Mouse (Mus musculus) testis, postnatal 14 days (tissue): ENCODE results near the gene Ccdc148.

ENCODE experiments used
- DNase-seq: peaks from one replicate; pipeline ENCODE4 v3.0.0; 2021; ENCODE audit warnings: low spot score

Ccdc148 gene

GRCm38 (mm10) chr2:58912339-58912738 lies 248.1 kb downstream of the Ccdc148 start:
- DNase-seq, result no peak

GRCm38 (mm10) chr2:58906814-58907516 lies 253.5 kb downstream of the Ccdc148 start:
- no peak for DNase-seq

- no peak for DNase-seq
Observed at GRCm38 (mm10) chr2:58905057-58905456, 255.4 kb downstream of the Ccdc148 start.

GRCm38 (mm10) chr2:58879876-58880275 lies 280.6 kb downstream of the Ccdc148 start:
- DNase-seq, result peak; percentile 45

- no peak for DNase-seq
Observed at GRCm38 (mm10) chr2:58859134-58859533, 301.3 kb downstream of the Ccdc148 start, which contains the start of gene Gm11099. Gene Gm11099 (plus strand): TSS chr2:58859434.

GRCm38 (mm10) chr2:58844499-58844898 lies 316.0 kb downstream of the Ccdc148 start:
- DNase-seq, result no peak

GRCm38 (mm10) chr2:58842443-58842842 lies 318.0 kb downstream of the Ccdc148 start:
- DNase-seq, result no peak

GRCm38 (mm10) chr2:58841021-58841420 lies 319.5 kb downstream of the Ccdc148 start:
- no peak for DNase-seq

- DNase-seq, result no peak
Observed at GRCm38 (mm10) chr2:58832253-58832980, 328.1 kb downstream of the Ccdc148 start.

- peak; percentile 11 for DNase-seq
Observed at GRCm38 (mm10) chr2:58829981-58830742, 330.3 kb downstream of the Ccdc148 start.

- DNase-seq, result no peak
Observed at GRCm38 (mm10) chr2:58828910-58829600, 331.4 kb downstream of the Ccdc148 start.

GRCm38 (mm10) chr2:58812941-58813340 lies 347.5 kb downstream of the Ccdc148 start:
- DNase-seq, result no peak

GRCm38 (mm10) chr2:58799623-58800022 lies 360.9 kb downstream of the Ccdc148 start:
- DNase-seq, result no peak

- DNase-seq, result no peak
Observed at GRCm38 (mm10) chr2:58799126-58799525, 361.4 kb downstream of the Ccdc148 start.

- no peak for DNase-seq
Observed at GRCm38 (mm10) chr2:58797506-58797905, 363.0 kb downstream of the Ccdc148 start.

- no peak for DNase-seq
Observed at GRCm38 (mm10) chr2:58795432-58795831, 365.1 kb downstream of the Ccdc148 start.

GRCm38 (mm10) chr2:58794489-58794888 lies 366.0 kb downstream of the Ccdc148 start:
- DNase-seq, result no peak

GRCm38 (mm10) chr2:58790361-58790760 lies 370.1 kb downstream of the Ccdc148 start:
- DNase-seq, result no peak

GRCm38 (mm10) chr2:58789934-58790333 lies 370.5 kb downstream of the Ccdc148 start:
- DNase-seq, result no peak

GRCm38 (mm10) chr2:58787360-58787759 lies 373.1 kb downstream of the Ccdc148 start:
- no peak for DNase-seq

GRCm38 (mm10) chr2:58786681-58787080 lies 373.8 kb downstream of the Ccdc148 start:
- DNase-seq, result peak; percentile 33

- DNase-seq, result no peak
Observed at GRCm38 (mm10) chr2:58786177-58786576, 374.3 kb downstream of the Ccdc148 start.
